Mouse (Mus musculus) left cerebral cortex, postnatal 10 days (tissue): Measurements from ENCODE around the gene Hist1h2an. TPM values are rescaled to one million over a fixed set of nuclear protein-coding genes. Genes with fewer than 3 reads are reported as not detected.
"Not testable (repeated sequence)": the region's sequence is repeated elsewhere in the genome, so short reads cannot be mapped to it uniquely, and the experiment has no call there.

Source experiments
- DNase-seq, 2 experiments: peaks; one replicate each; pipeline ENCODE4 v3.0.0; 2021 to 2022; ENCODE audit warnings: low spot score in 2 of 2, mixed read lengths in 1 of 2; ENCODE audit errors: extremely low spot score in 1 of 2
- intact Hi-C: fragments of 180-260 bp; cut with DNase I; formaldehyde crosslinking; loops from one replicate; pipeline ENCODE4 v1.15.1; 2025
- total RNA-seq, 2 experiments: library from RNA; stranded (reverse); gene quantifications; 2 replicates each; pipeline ENCODE4 v1.2.3; 2021

The Hist1h2an gene
- total RNA-seq: 1 to 10 TPM; 5.2 to 6.1 TPM

GRCm38 (mm10) chr13:21786899-21787629 lies at the start of gene Hist1h2an, which contains the start of gene Hist1h2bp:
TSS of gene Hist1h2an (minus strand) at chr13:21787218.
TSS of gene Hist1h2bp (plus strand) at chr13:21787461.
- intact Hi-C loops: not testable (repeated sequence)
- DNase-seq: peak; percentile 87 to 99

- not testable (repeated sequence) for DNase-seq
These were observed 46.4 kb upstream of the Hist1h2an start, which contains the start of the genes Hist1h2ap and Hist1h2br for GRCm38 (mm10) chr13:21833461-21833860. TSS of gene Hist1h2ap (minus strand) at chr13:21833507. TSS of gene Hist1h2br (plus strand) at chr13:21833743.

GRCm38 (mm10) chr13:21831418-21832394 lies 44.7 kb upstream of the Hist1h2an start, which contains the start of gene Hist1h4n:
TSS of gene Hist1h4n (minus strand) at chr13:21832196.
- intact Hi-C loops, DNase-seq: not testable (repeated sequence)

More at GRCm38 (mm10) chr13:21833461-21833860, 46.4 kb upstream of the Hist1h2an start, which contains the start of the genes Hist1h2ap and Hist1h2br:
- intact Hi-C loops: not testable (repeated sequence)

- intact Hi-C loops: no loop called here
- DNase-seq: peak in 1 of 2 experiments; percentile 7
These were observed 43.3 kb upstream of the Hist1h2an start for GRCm38 (mm10) chr13:21830344-21830743.

GRCm38 (mm10) chr13:21828511-21828910 lies 41.5 kb upstream of the Hist1h2an start:
- no peak for DNase-seq
- intact Hi-C loops: no loop called here

GRCm38 (mm10) chr13:21820082-21820890 lies 33.3 kb upstream of the Hist1h2an start:
- DNase-seq, intact Hi-C loops: not testable (repeated sequence)

- intact Hi-C loops: not testable (repeated sequence)
These were observed 25.1 kb upstream of the Hist1h2an start for GRCm38 (mm10) chr13:21812092-21812491.

GRCm38 (mm10) chr13:21811539-21811938 lies 24.5 kb upstream of the Hist1h2an start, which contains the start of gene Hist1h4m:
TSS of gene Hist1h4m (plus strand) at chr13:21811746.
- intact Hi-C loops, DNase-seq: not testable (repeated sequence)

More at GRCm38 (mm10) chr13:21812092-21812491, 25.1 kb upstream of the Hist1h2an start:
- not testable (repeated sequence) for DNase-seq

GRCm38 (mm10) chr13:21811074-21811473 lies 24.1 kb upstream of the Hist1h2an start:
- DNase-seq, intact Hi-C loops: not testable (repeated sequence)

GRCm38 (mm10) chr13:21810073-21810472 lies 23.1 kb upstream of the Hist1h2an start, which contains the start of the genes Hist1h2bq and Hist1h2ao:
TSS of gene Hist1h2bq (minus strand) at chr13:21810197.
TSS of gene Hist1h2ao (plus strand) at chr13:21810465.
- intact Hi-C loops, DNase-seq: not testable (repeated sequence)

GRCm38 (mm10) chr13:21803058-21803457 lies 16.0 kb upstream of the Hist1h2an start:
- intact Hi-C loops, DNase-seq: not testable (repeated sequence)

GRCm38 (mm10) chr13:21797163-21797562 lies 10.1 kb upstream of the Hist1h2an start:
- DNase-seq, intact Hi-C loops: not testable (repeated sequence)

- intact Hi-C loops: no loop called here
- DNase-seq: no peak
These were observed 8.6 kb upstream of the Hist1h2an start for GRCm38 (mm10) chr13:21795584-21795983.

GRCm38 (mm10) chr13:21790601-21791283 lies 3.7 kb upstream of the Hist1h2an start:
- intact Hi-C loops: no loop called here
- no peak for DNase-seq

- DNase-seq: no peak
- intact Hi-C loops: no loop called here
These were observed 2.9 kb upstream of the Hist1h2an start for GRCm38 (mm10) chr13:21789925-21790324.

- DNase-seq: no peak
- intact Hi-C loops: no loop called here
These were observed 959 bp upstream of the Hist1h2an start for GRCm38 (mm10) chr13:21787760-21788593.
